Mouse (Mus musculus) C2C12 (cell line): ENCODE data around the gene Bfsp2. TPM values are rescaled to one million over a fixed set of nuclear protein-coding genes. Genes with fewer than 3 reads are reported as not detected.

Experiments used
- H3K27me3 ChIP-seq: one replicate; pipeline ENCODE4 v1.6.1; 2011; ENCODE audit not compliant: control insufficient read depth, insufficient read depth, insufficient read length
- H3K36me3 ChIP-seq: one replicate; pipeline ENCODE4 v1.6.1; 2011; ENCODE audit not compliant: control insufficient read depth, insufficient read depth
- H3K4me3 ChIP-seq: one replicate; pipeline ENCODE4 v1.5.1; 2011; ENCODE audit warnings: mild to moderate bottlenecking, control low read depth; ENCODE audit not compliant: poor library complexity, insufficient read depth, severe bottlenecking
- H3K79me2 ChIP-seq: one replicate; pipeline ENCODE4 v1.6.1; 2011; ENCODE audit not compliant: control insufficient read depth, insufficient read depth
- H3K79me3 ChIP-seq: one replicate; pipeline ENCODE4 v1.6.1; 2011; ENCODE audit warnings: low read depth, control low read depth
- H3ac ChIP-seq: one replicate; pipeline ENCODE3; 2011; ENCODE audit warnings: low read depth; ENCODE audit not compliant: control insufficient read depth, insufficient read length
- CEBPB ChIP-seq: IDR thresholded peaks from one replicate; pipeline ENCODE4 v1.6.1; 2011; ENCODE audit warnings: low read depth, mild to moderate bottlenecking, control low read depth, moderate library complexity
- CTCF ChIP-seq: IDR thresholded peaks from one replicate; pipeline ENCODE4 v1.5.1; 2011; ENCODE audit not compliant: control insufficient read depth, insufficient read depth, insufficient read length
- FOSL1 ChIP-seq: IDR thresholded peaks from one replicate; pipeline ENCODE4 v1.8.0; 2011; ENCODE audit warnings: mild to moderate bottlenecking, low read length; ENCODE audit not compliant: poor library complexity, insufficient read depth, severe bottlenecking
- MAX ChIP-seq: IDR thresholded peaks from one replicate; pipeline ENCODE4 v1.6.1; 2011; ENCODE audit warnings: mild to moderate bottlenecking, control low read depth
- MYOD1 ChIP-seq: IDR thresholded peaks from one replicate; pipeline ENCODE4 v1.6.1; 2011; ENCODE audit warnings: low read depth; ENCODE audit not compliant: control insufficient read depth, insufficient read length
- MYOG ChIP-seq: IDR thresholded peaks from one replicate; pipeline ENCODE4 v1.6.1; 2011; ENCODE audit not compliant: control insufficient read depth, insufficient read length; ENCODE audit errors: extremely low read depth
- USF1 ChIP-seq: IDR thresholded peaks from one replicate; pipeline ENCODE4 v1.6.1; 2011; ENCODE audit warnings: low read depth, mild to moderate bottlenecking, control low read depth, moderate library complexity
- polyA plus RNA-seq: library from polyadenylated mRNA; unstranded; fragments of >200 nt; fragmentation: generic; extraction: Trizol; gene quantifications from one replicate; pipeline ENCODE4 v1.2.1, GENCODE M21; 2012; ENCODE audit warnings: missing spikeins

The Bfsp2 gene
- polyA plus RNA-seq, 1 experiment: 0.22 TPM

DNA sequence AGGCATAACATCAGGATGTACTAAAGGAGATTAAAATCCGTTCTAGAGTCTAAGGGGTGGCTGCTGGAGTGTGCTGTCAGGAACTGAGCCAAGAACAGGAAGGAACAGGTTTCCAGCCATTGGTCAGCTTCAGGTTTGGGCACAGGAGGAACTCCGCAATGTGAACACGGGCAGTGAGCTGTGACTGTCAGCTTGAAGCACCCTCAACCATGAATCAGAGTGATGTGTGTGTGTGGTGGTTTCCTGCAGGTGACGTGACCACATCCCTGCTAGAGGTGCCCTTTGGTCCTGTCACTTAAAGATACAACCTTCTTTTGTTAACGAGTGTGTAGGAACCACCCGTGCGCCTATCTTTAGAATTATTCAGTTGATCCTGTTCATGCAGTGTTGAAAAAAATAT is 31.1 kb downstream of the Bfsp2 start:
- no peak overlapping the region for H3K4me3 ChIP-seq
- H3K27me3 ChIP-seq: no peaks in the 10 kb centered on the region
- no peak overlapping the region for H3ac ChIP-seq
- no peaks in the 10 kb centered on the region for H3K79me2 ChIP-seq
- TF ChIP-seq FOSL1: no peak
- TF ChIP-seq MYOG: no peak
- no peak for TF ChIP-seq CTCF
- no peak for TF ChIP-seq MAX
- no peak for TF ChIP-seq CEBPB
- TF ChIP-seq USF1: no peak
- no peak for TF ChIP-seq MYOD1
- no peaks in the 10 kb centered on the region for H3K79me3 ChIP-seq
- H3K36me3 ChIP-seq: no peaks in the 10 kb centered on the region

DNA sequence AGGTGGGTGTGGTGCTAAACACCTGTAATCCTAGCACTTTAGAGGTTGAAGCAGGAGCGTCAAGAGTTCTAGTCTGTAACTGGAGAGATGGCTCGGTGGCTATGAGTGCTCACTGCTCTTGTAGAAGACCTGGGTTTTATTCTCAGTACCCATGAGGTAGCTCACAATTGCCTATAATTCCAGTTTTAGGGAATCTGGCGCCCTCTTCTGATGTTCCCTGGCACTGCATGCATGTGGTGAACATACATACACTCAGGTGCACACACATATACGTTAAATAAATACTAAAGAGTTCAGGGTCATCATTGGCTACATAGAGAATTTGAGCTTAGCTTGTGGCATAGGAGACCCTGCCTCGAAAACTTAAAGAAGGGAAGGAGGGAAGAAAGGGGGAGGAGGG is 35.6 kb downstream of the Bfsp2 start:
- Histone ChIP-seq H3K36me3 (no peaks in the 10 kb centered on the region), H3K4me3 (no peak overlapping the region), H3ac (no peak overlapping the region), H3K27me3 (no peaks in the 10 kb centered on the region), H3K79me3 (no peaks in the 10 kb centered on the region), H3K79me2 (no peaks in the 10 kb centered on the region)
- TF ChIP-seq CEBPB (no peak), CTCF (no peak), FOSL1 (no peak), MYOD1 (no peak), USF1 (no peak), MAX (no peak), MYOG (no peak)

DNA sequence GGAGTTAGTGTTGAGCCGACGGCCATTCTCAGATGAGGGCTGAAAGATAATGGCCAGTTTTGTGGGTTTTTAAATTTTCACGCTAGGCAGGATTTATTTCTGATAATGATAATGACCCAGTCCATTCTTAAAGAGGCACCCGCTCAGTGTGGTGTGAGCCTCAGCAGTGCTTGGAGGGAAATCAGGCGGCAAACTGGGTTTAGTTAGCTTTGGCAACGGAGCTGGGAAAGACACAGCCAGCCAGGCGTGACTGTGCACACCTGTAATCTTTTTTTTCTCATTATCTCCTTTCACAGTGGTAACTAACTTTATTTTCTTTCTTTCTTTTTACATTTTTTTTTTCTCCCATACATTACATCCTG is 36.4 kb downstream of the Bfsp2 start:
- Histone ChIP-seq H3K36me3 (no peaks in the 10 kb centered on the region), H3K4me3 (no peak overlapping the region), H3K79me2 (no peaks in the 10 kb centered on the region), H3ac (no peak overlapping the region), H3K27me3 (no peaks in the 10 kb centered on the region), H3K79me3 (no peaks in the 10 kb centered on the region)
- TF ChIP-seq MYOG (no peak), USF1 (no peak), FOSL1 (no peak), MAX (no peak), MYOD1 (no peak), CEBPB (no peak), CTCF (no peak)

DNA sequence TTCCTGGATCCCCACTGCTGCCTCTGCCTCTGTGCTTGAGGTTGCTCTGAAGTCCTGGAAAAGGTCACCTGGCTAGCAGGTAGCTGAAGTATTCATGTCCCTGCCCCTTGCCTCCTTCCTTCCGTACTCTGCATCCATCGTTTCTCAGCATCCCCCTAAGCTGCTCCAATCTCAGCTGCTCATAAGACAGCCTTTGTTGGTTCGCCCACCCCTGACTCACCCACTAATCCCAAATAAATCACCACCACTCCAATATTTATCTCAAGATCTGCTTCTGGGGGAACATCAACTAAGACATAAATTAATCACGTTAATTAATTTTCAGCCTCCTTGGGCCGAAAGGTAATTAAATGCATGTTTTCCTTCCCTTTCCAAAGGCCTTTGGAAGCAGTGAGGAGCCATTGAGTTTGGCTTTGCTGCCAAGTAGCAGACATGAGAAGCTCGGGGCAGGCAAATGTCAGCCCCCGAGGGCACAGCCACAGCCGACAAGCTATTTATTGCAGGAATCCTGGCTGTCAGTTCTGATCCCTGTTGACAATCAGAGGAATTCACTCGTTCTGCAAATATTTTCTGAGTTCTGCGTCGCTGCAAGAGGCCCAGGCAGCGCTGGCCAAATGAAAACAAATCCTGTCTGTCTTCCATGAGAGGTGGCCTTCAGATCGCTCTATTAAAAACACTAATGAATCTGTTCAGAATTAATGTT is 36.9 kb downstream of the Bfsp2 start:
- no peak for TF ChIP-seq FOSL1
- no peak for TF ChIP-seq MAX
- no peak for TF ChIP-seq USF1
- no peak for TF ChIP-seq MYOD1
- no peak for TF ChIP-seq MYOG
- no peaks in the 10 kb centered on the region for H3K36me3 ChIP-seq
- no peaks in the 10 kb centered on the region for H3K79me3 ChIP-seq
- no peaks in the 10 kb centered on the region for H3K27me3 ChIP-seq
- H3K79me2 ChIP-seq: no peaks in the 10 kb centered on the region
- H3K4me3 ChIP-seq: no peak overlapping the region
- H3ac ChIP-seq: no peak overlapping the region

DNA sequence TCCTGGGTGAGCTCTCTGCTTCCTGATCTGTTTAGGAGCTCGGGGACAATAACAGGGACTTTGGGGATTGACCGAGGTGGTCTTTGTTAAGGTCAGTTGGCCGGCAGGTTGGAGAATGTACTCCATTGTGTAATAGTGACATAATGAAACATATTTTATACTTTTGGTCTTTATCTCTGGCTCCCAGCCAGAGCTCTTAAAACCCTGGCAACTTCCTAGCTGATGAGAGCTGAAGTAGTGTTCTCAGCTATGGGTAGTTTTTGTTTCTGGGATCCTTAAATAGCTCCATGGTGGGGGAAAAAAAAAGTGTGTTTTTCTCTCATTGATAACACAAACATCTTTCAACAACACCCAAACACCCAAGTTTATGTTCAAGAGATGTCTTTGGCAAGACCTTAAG is 39.6 kb downstream of the Bfsp2 start:
- H3K36me3 ChIP-seq: no peaks in the 10 kb centered on the region
- no peak overlapping the region for H3ac ChIP-seq
- H3K4me3 ChIP-seq: no peak overlapping the region
- TF ChIP-seq CTCF: no peak
- TF ChIP-seq FOSL1: no peak
- no peak for TF ChIP-seq USF1
- no peak for TF ChIP-seq MAX
- TF ChIP-seq MYOD1: no peak
- TF ChIP-seq MYOG: no peak
- TF ChIP-seq CEBPB: no peak
- H3K79me3 ChIP-seq: no peaks in the 10 kb centered on the region
- H3K27me3 ChIP-seq: no peaks in the 10 kb centered on the region
- no peaks in the 10 kb centered on the region for H3K79me2 ChIP-seq
